ENCODE assay signal across 9 mouse cellular contexts in genomic region chr2:26300808-26301174, GRCm38 (mm10). TPM values are rescaled to one million over a fixed set of nuclear protein-coding genes. Genes with fewer than 3 reads are reported as not detected.
A peak's percentile ranks its signal among the peaks of the same experiment; 100 is the strongest.
DNase-seq lines count a peak whose midpoint lies in the region; ATAC-seq and TF ChIP-seq lines count a peak whose summit lies in the region.
"Had no signal": no experiment of that assay in that cellular context is flagged by ENCODE, and none has a peak within 500 bp of the region (broad histone marks: within the 10 kb centered on the region; RNA-seq: fewer than 3 reads in every experiment).

No protein-coding gene starts in this region.

- intact Hi-C loops in heart, adult 2 months (cut with DNase I) = loop anchor here (1.0 to 2.0 kb wide), 2 partner anchors 52 to 266 kb away; partner anchors contain the start of gene Dnlz

- DNase-seq in B cell, adult 2 months = peak; percentile 85 to 87
- peak; percentile 91 for DNase-seq in adrenal gland, postnatal 14 days
- DNase-seq in embryonic facial prominence, embryonic 10.5 days (ENCODE audit: low spot score) = peak; percentile 88
- DNase-seq in heart, adult 2 months = peak; percentile 84 to 92
- DNase-seq in limb, embryonic 14.5 days (ENCODE audit: low spot score) = peak; percentile 82
- peak; percentile 88 for DNase-seq in neural tube, embryonic 10.5 days (ENCODE audit: extremely low spot score, low spot score)
- peak; percentile 85 for DNase-seq in stomach, postnatal 0 days (ENCODE audit: low spot score)

- H3K27me3 ChIP-seq in embryonic facial prominence, embryonic 10.5 days (replicated peaks; ENCODE audit: low read depth, poor library complexity, severe bottlenecking) = peaks cover 34% of the 10 kb centered on the region
- no peaks in the 10 kb centered on the region for H3K27me3 ChIP-seq in heart, adult 2 months (ENCODE audit: control insufficient read depth, insufficient read depth, low read length)
- no peaks in the 10 kb centered on the region for H3K27me3 ChIP-seq in kidney, embryonic 14.5 days (ENCODE audit: control insufficient read depth, insufficient read depth, low read length)
- H3K27me3 ChIP-seq in limb, embryonic 14.5 days (ENCODE audit: control insufficient read depth, insufficient read depth, low read length) = no peaks in the 10 kb centered on the region
- H3K27me3 ChIP-seq in stomach, postnatal 0 days (ENCODE audit: control insufficient read depth, insufficient read depth, low read length) = no peaks in the 10 kb centered on the region

- H3K79me2 ChIP-seq in heart, adult 2 months (replicated peaks; ENCODE audit: control insufficient read depth, insufficient read depth, low read length) = no peaks in the 10 kb centered on the region

- TF ChIP-seq CTCF in heart, adult 2 months (IDR thresholded peaks at IDR 0.05) = no peak
- peak; percentile 94 for TF ChIP-seq CTCF in stomach, postnatal 0 days (IDR thresholded peaks at IDR 0.05; ENCODE audit: low read depth)

- no peak for TF ChIP-seq POLR2A in heart, adult 2 months (IDR thresholded peaks at IDR 0.05; ENCODE audit: insufficient read depth, low read depth, low read length)
- no peak for TF ChIP-seq POLR2A in limb, embryonic 14.5 days (IDR thresholded peaks at IDR 0.05; ENCODE audit: borderline replicate concordance, extremely low read depth, insufficient read depth, insufficient read length)

- H3K4me2 ChIP-seq in kidney, embryonic 14.5 days (replicated peaks; ENCODE audit: low read depth, low read length) = no peak overlapping the region
- H3K4me2 ChIP-seq in limb, embryonic 14.5 days (replicated peaks; ENCODE audit: low read depth, low read length, severe bottlenecking) = no peak overlapping the region
- H3K4me2 ChIP-seq in stomach, postnatal 0 days (replicated peaks; ENCODE audit: low read depth) = no peak overlapping the region
- H3K4me2 ChIP-seq: embryonic facial prominence, embryonic 13.5 days had no signal

- H3K9ac ChIP-seq in heart, adult 2 months (ENCODE audit: low read depth, low read length) = no peak overlapping the region
- no peak overlapping the region for H3K9ac ChIP-seq in kidney, embryonic 14.5 days (ENCODE audit: low read depth, low read length)
- no peak overlapping the region for H3K9ac ChIP-seq in limb, embryonic 14.5 days (ENCODE audit: low read depth, low read length, severe bottlenecking)
- no peak overlapping the region for H3K9ac ChIP-seq in stomach, postnatal 0 days (ENCODE audit: low read length)
- H3K9ac ChIP-seq: embryonic facial prominence, embryonic 13.5 days had no signal

- peak; percentile 84; the same call in 1 of the 2 replicates for TF ChIP-seq EP300 in heart, adult 2 months (IDR thresholded peaks at IDR 0.05; ENCODE audit: insufficient read depth, low read depth, low read length)
- no peak for TF ChIP-seq EP300 in stomach, postnatal 0 days (optimal IDR thresholded peaks at IDR 0.05)

- no peaks in the 10 kb centered on the region for H3K36me3 ChIP-seq in embryonic facial prominence, embryonic 10.5 days (replicated peaks)
- no peaks in the 10 kb centered on the region for H3K36me3 ChIP-seq in heart, adult 2 months (ENCODE audit: control insufficient read depth, insufficient read depth, low read length)
- H3K36me3 ChIP-seq in kidney, embryonic 14.5 days (ENCODE audit: control insufficient read depth, insufficient read depth, low read length) = no peaks in the 10 kb centered on the region
- no peaks in the 10 kb centered on the region for H3K36me3 ChIP-seq in limb, embryonic 14.5 days (ENCODE audit: control insufficient read depth, insufficient read depth, low read length)
- H3K36me3 ChIP-seq in stomach, postnatal 0 days (ENCODE audit: control insufficient read depth, insufficient read depth, low read length) = no peaks in the 10 kb centered on the region
- H3K36me3 ChIP-seq: embryonic facial prominence, embryonic 13.5 days had no signal

- H3K4me3 ChIP-seq in embryonic facial prominence, embryonic 10.5 days = peak overlapping the region; percentile 6; the same call in 1 of the 2 replicates
- H3K4me3 ChIP-seq in heart, adult 2 months = no peak overlapping the region
- no peak overlapping the region for H3K4me3 ChIP-seq in kidney, embryonic 14.5 days (ENCODE audit: low read length)
- H3K4me3 ChIP-seq in limb, embryonic 14.5 days (replicated peaks; ENCODE audit: low read length) = no peak overlapping the region
- H3K4me3 ChIP-seq in stomach, postnatal 0 days (ENCODE audit: low read depth, low read length) = no peak overlapping the region
- H3K4me3 ChIP-seq: embryonic facial prominence, embryonic 13.5 days had no signal

- no peak overlapping the region for H3K27ac ChIP-seq in embryonic facial prominence, embryonic 10.5 days (replicated peaks)
- H3K27ac ChIP-seq in heart, adult 2 months = no peak overlapping the region
- no peak overlapping the region for H3K27ac ChIP-seq in kidney, embryonic 14.5 days (ENCODE audit: low read depth, low read length)
- H3K27ac ChIP-seq in limb, embryonic 14.5 days (replicated peaks; ENCODE audit: low read depth, low read length) = no peak overlapping the region
- peak overlapping the region; percentile 59 for H3K27ac ChIP-seq in stomach, postnatal 0 days (replicated peaks)

- ATAC-seq in kidney, embryonic 14.5 days (ENCODE audit: low FRiP score, low TSS enrichment) = 0 out of 2 replicates have a peak, but pooled peaks have one; percentile 22
- ATAC-seq in limb, embryonic 14.5 days (ENCODE audit: low FRiP score, low read depth) = peak; percentile 27; the same call in 1 of the 2 replicates
- no peak for ATAC-seq in stomach, postnatal 0 days (ENCODE audit: low FRiP score, low TSS enrichment)

- no peaks in the 10 kb centered on the region for H3K9me3 ChIP-seq in embryonic facial prominence, embryonic 10.5 days
- 0 out of 2 replicates have a peak, but pooled peaks cover 4% of the 10 kb centered on the region for H3K9me3 ChIP-seq in kidney, embryonic 14.5 days (ENCODE audit: control insufficient read depth, low read length)
- H3K9me3 ChIP-seq in limb, embryonic 14.5 days (ENCODE audit: control insufficient read depth, low read length) = no peaks in the 10 kb centered on the region
- no peaks in the 10 kb centered on the region for H3K9me3 ChIP-seq in stomach, postnatal 0 days (ENCODE audit: control insufficient read depth, low read length)

- H3K4me1 ChIP-seq in embryonic facial prominence, embryonic 10.5 days = peaks cover 49% of the 10 kb centered on the region
- no peaks in the 10 kb centered on the region; the same call in 1 of the 2 replicates for H3K4me1 ChIP-seq in heart, adult 2 months (ENCODE audit: control insufficient read depth, insufficient read depth, low read length)
- H3K4me1 ChIP-seq in kidney, embryonic 14.5 days (ENCODE audit: control insufficient read depth, insufficient read depth, low read length) = peaks cover 16% of the 10 kb centered on the region; the same call in 1 of the 2 replicates
- no peaks in the 10 kb centered on the region; the same call in 1 of the 2 replicates for H3K4me1 ChIP-seq in limb, embryonic 14.5 days (ENCODE audit: control insufficient read depth, insufficient read depth, low read length)
- no peaks in the 10 kb centered on the region for H3K4me1 ChIP-seq in stomach, postnatal 0 days (replicated peaks; ENCODE audit: control insufficient read depth, insufficient read depth)

- WGBS in embryonic facial prominence, embryonic 10.5 days = 3% methylated on average over 3 of the region's 3 CpGs
- 0% methylated on average over 3 of the region's 3 CpGs for WGBS in heart, adult 2 months
- 2% methylated on average over 3 of the region's 3 CpGs for WGBS in kidney, embryonic 14.5 days
- WGBS in limb, embryonic 14.5 days = 0% methylated on average over 3 of the region's 3 CpGs
- WGBS in stomach, postnatal 0 days = 2% methylated on average over 3 of the region's 3 CpGs

RNA-seq across cellular contexts. Expression of gene Ccdc187, which starts 6.4 kb away (rescaled TPM):
- total RNA-seq in adrenal gland, postnatal 14 days (2021) = 1.0 and 1.5 TPM in 2 replicates
- 0.03 and 0.04 TPM in 2 replicates for polyA plus RNA-seq in embryonic facial prominence, embryonic 10.5 days (2016; fragmentation: Nextera tagmentation; extraction: Ambion mirVana)
- under 1 TPM; 0.09 to 0.13 TPM for total RNA-seq in heart, adult 2 months (2021)
- polyA plus RNA-seq in heart, adult 2 months (2012; rRNA removed) = 0.09 and 0.37 TPM in 2 replicates
- 0.04 TPM in 1 of 2 replicates, not detected in the other for polyA plus RNA-seq in kidney, embryonic 14.5 days (2014; fragmentation: Nextera tagmentation; extraction: Ambion mirVana)
- 0.26 and 0.32 TPM in 2 replicates for polyA plus RNA-seq in limb, embryonic 14.5 days (2012; rRNA removed)
- 0.03 and 0.06 TPM in 2 replicates for polyA plus RNA-seq in limb, embryonic 14.5 days (2014; fragmentation: Nextera tagmentation; extraction: Ambion mirVana)
- 0.21 and 0.40 TPM in 2 replicates for polyA plus RNA-seq in stomach, postnatal 0 days (2015; fragmentation: Nextera tagmentation; extraction: Ambion mirVana)

RNA-seq across cellular contexts. Expression of gene Gpsm1, which starts 14.5 kb away (rescaled TPM):
- total RNA-seq in adrenal gland, postnatal 14 days (2021) = 14.1 TPM in 2 replicates
- polyA plus RNA-seq in embryonic facial prominence, embryonic 10.5 days (2016; fragmentation: Nextera tagmentation; extraction: Ambion mirVana) = 96.7 and 97.2 TPM in 2 replicates
- 100 to 1,000 TPM; 169 to 249 TPM for total RNA-seq in heart, adult 2 months (2021)
- polyA plus RNA-seq in heart, adult 2 months (2012; rRNA removed) = 301 and 369 TPM in 2 replicates
- polyA plus RNA-seq in kidney, embryonic 14.5 days (2014; fragmentation: Nextera tagmentation; extraction: Ambion mirVana) = 25.7 and 27.1 TPM in 2 replicates
- 78.4 and 103 TPM in 2 replicates for polyA plus RNA-seq in limb, embryonic 14.5 days (2012; rRNA removed)
- 31.0 and 37.6 TPM in 2 replicates for polyA plus RNA-seq in limb, embryonic 14.5 days (2014; fragmentation: Nextera tagmentation; extraction: Ambion mirVana)
- 20.4 and 20.9 TPM in 2 replicates for polyA plus RNA-seq in stomach, postnatal 0 days (2015; fragmentation: Nextera tagmentation; extraction: Ambion mirVana)

RNA-seq across cellular contexts. Expression of gene Dnlz, which starts 51.1 kb away (rescaled TPM):
- total RNA-seq in adrenal gland, postnatal 14 days (2021) = 19.0 and 19.8 TPM in 2 replicates
- polyA plus RNA-seq in embryonic facial prominence, embryonic 10.5 days (2016; fragmentation: Nextera tagmentation; extraction: Ambion mirVana) = 31.5 and 32.2 TPM in 2 replicates
- total RNA-seq in heart, adult 2 months (2021) = 10 to 100 TPM; 23.2 to 25.9 TPM
- polyA plus RNA-seq in heart, adult 2 months (2012; rRNA removed) = 22.6 and 22.7 TPM in 2 replicates
- 27.4 and 33.3 TPM in 2 replicates for polyA plus RNA-seq in kidney, embryonic 14.5 days (2014; fragmentation: Nextera tagmentation; extraction: Ambion mirVana)
- 28.2 and 33.8 TPM in 2 replicates for polyA plus RNA-seq in limb, embryonic 14.5 days (2012; rRNA removed)
- polyA plus RNA-seq in limb, embryonic 14.5 days (2014; fragmentation: Nextera tagmentation; extraction: Ambion mirVana) = 30.5 and 31.1 TPM in 2 replicates
- 15.1 and 16.6 TPM in 2 replicates for polyA plus RNA-seq in stomach, postnatal 0 days (2015; fragmentation: Nextera tagmentation; extraction: Ambion mirVana)

RNA-seq across cellular contexts. Expression of gene Card9, which starts 59.9 kb away (rescaled TPM):
- total RNA-seq in adrenal gland, postnatal 14 days (2021) = 1.2 and 1.6 TPM in 2 replicates
- 0.87 and 0.96 TPM in 2 replicates for polyA plus RNA-seq in embryonic facial prominence, embryonic 10.5 days (2016; fragmentation: Nextera tagmentation; extraction: Ambion mirVana)
- total RNA-seq in heart, adult 2 months (2021) = 1 to 10 TPM; 1.0 to 1.2 TPM
- polyA plus RNA-seq in heart, adult 2 months (2012; rRNA removed) = 2.3 and 4.1 TPM in 2 replicates
- polyA plus RNA-seq in kidney, embryonic 14.5 days (2014; fragmentation: Nextera tagmentation; extraction: Ambion mirVana) = 0.24 and 0.53 TPM in 2 replicates
- 4.1 and 5.6 TPM in 2 replicates for polyA plus RNA-seq in limb, embryonic 14.5 days (2012; rRNA removed)
- polyA plus RNA-seq in limb, embryonic 14.5 days (2014; fragmentation: Nextera tagmentation; extraction: Ambion mirVana) = 1.2 and 1.4 TPM in 2 replicates
- polyA plus RNA-seq in stomach, postnatal 0 days (2015; fragmentation: Nextera tagmentation; extraction: Ambion mirVana) = 0.51 and 0.55 TPM in 2 replicates
